Mouse (Mus musculus): ENCODE data around the gene Zfp3.
"Not testable (repeated sequence)": the region's sequence is repeated elsewhere in the genome, so short reads cannot be mapped to it uniquely, and the experiment has no call there.

The Zfp3 gene

GRCm38 (mm10) chr11:70755645-70756044 is 8.4 kb upstream of the Zfp3 start:
- peak in 1 of 2 experiments; percentile 81 for DNase-seq (ENCODE audit: low spot score in 2 of 2)

- not testable (repeated sequence) for DNase-seq (ENCODE audit: low spot score in 2 of 2)
These were observed 3.6 kb upstream of the Zfp3 start for GRCm38 (mm10) chr11:70760446-70760845.

GRCm38 (mm10) chr11:70762641-70763040 is 1.4 kb upstream of the Zfp3 start:
- no peak for DNase-seq (ENCODE audit: low spot score in 2 of 2)

- no peak for DNase-seq (ENCODE audit: low spot score in 2 of 2)
These were observed 450 bp upstream of the Zfp3 start for GRCm38 (mm10) chr11:70763582-70763935.

- DNase-seq (ENCODE audit: low spot score in 2 of 2), result no peak
These were observed 1.9 kb downstream of the Zfp3 start for GRCm38 (mm10) chr11:70765776-70766445.

- no peak for DNase-seq (ENCODE audit: low spot score in 2 of 2)
These were observed 6.8 kb downstream of the Zfp3 start for GRCm38 (mm10) chr11:70770804-70771203.

GRCm38 (mm10) chr11:70776830-70777571 is 13.0 kb downstream of the Zfp3 start:
- peak in 1 of 2 experiments; percentile 64 for DNase-seq (ENCODE audit: low spot score in 2 of 2)

- no peak for DNase-seq (ENCODE audit: low spot score in 2 of 2)
These were observed 13.6 kb downstream of the Zfp3 start for GRCm38 (mm10) chr11:70777634-70778033.

- DNase-seq (ENCODE audit: low spot score in 2 of 2), result not testable (repeated sequence)
These were observed 14.0 kb downstream of the Zfp3 start for GRCm38 (mm10) chr11:70778058-70778457.

- DNase-seq (ENCODE audit: low spot score in 2 of 2), result no peak
These were observed 21.9 kb downstream of the Zfp3 start for GRCm38 (mm10) chr11:70785908-70786307.

GRCm38 (mm10) chr11:70787052-70787451 is 23.0 kb downstream of the Zfp3 start:
- DNase-seq (ENCODE audit: low spot score in 2 of 2), result no peak

GRCm38 (mm10) chr11:70788972-70789655 is 25.1 kb downstream of the Zfp3 start:
- no peak for DNase-seq (ENCODE audit: low spot score in 2 of 2)

GRCm38 (mm10) chr11:70790426-70790825 is 26.4 kb downstream of the Zfp3 start:
- DNase-seq (ENCODE audit: low spot score in 2 of 2), result no peak

GRCm38 (mm10) chr11:70790874-70791551 is 27.0 kb downstream of the Zfp3 start:
- DNase-seq (ENCODE audit: low spot score in 2 of 2), result no peak

- DNase-seq (ENCODE audit: low spot score in 2 of 2), result no peak
These were observed 27.7 kb downstream of the Zfp3 start for GRCm38 (mm10) chr11:70791676-70792075.

GRCm38 (mm10) chr11:70792409-70792808 is 28.4 kb downstream of the Zfp3 start:
- no peak for DNase-seq (ENCODE audit: low spot score in 2 of 2)

GRCm38 (mm10) chr11:70802208-70802864 is 38.3 kb downstream of the Zfp3 start:
- no peak for DNase-seq (ENCODE audit: low spot score in 2 of 2)

- no peak for DNase-seq (ENCODE audit: low spot score in 2 of 2)
These were observed 38.9 kb downstream of the Zfp3 start for GRCm38 (mm10) chr11:70802865-70803261.

GRCm38 (mm10) chr11:70803711-70804200 is 39.7 kb downstream of the Zfp3 start:
- no peak for DNase-seq (ENCODE audit: low spot score in 2 of 2)

- DNase-seq (ENCODE audit: low spot score in 2 of 2), result no peak
These were observed 40.4 kb downstream of the Zfp3 start for GRCm38 (mm10) chr11:70804395-70804794.

GRCm38 (mm10) chr11:70805641-70806175 is 41.7 kb downstream of the Zfp3 start:
- DNase-seq (ENCODE audit: low spot score in 2 of 2), result no peak

Data from left cerebral cortex, adult 9 months (tissue).